Mouse (Mus musculus): Measurements from ENCODE around the gene Mst1r. TPM values are rescaled to one million over a fixed set of nuclear protein-coding genes. Genes with fewer than 3 reads are reported as not detected.

The Mst1r gene
- polyA plus RNA-seq, 1 experiment = 0.02 TPM

DNA sequence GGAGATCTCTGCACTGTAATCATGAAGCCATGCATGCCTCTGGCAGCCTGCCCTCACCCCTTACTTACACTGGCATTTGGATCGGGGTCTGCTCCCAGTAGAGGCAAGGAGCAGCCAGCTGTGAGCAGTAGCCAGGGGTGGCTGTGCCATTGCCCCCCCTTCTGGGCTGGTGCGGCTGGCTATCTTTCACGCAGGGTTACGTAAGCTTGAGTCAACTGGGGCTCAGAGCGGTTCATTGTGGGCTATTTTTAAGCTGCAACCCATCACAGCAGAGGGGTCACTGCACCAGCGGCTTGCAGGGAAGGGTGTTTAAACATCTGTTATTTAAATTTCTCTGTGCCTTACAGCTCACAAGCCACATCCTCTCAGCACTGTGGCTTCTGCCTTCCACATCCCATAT lies 17.3 kb downstream of the Mst1r start:
- no peak overlapping the region for H3K4me3 ChIP-seq (ENCODE audit: insufficient read depth, poor library complexity, severe bottlenecking)
- no peak for TF ChIP-seq CEBPB (IDR thresholded peaks at IDR 0.05; ENCODE audit: low read depth)
- TF ChIP-seq MYOD1 (IDR thresholded peaks at IDR 0.05; ENCODE audit: control insufficient read depth, insufficient read length, low read depth) = peak; percentile 29
- no peaks in the 10 kb centered on the region for H3K79me2 ChIP-seq (ENCODE audit: control insufficient read depth, insufficient read depth)

DNA sequence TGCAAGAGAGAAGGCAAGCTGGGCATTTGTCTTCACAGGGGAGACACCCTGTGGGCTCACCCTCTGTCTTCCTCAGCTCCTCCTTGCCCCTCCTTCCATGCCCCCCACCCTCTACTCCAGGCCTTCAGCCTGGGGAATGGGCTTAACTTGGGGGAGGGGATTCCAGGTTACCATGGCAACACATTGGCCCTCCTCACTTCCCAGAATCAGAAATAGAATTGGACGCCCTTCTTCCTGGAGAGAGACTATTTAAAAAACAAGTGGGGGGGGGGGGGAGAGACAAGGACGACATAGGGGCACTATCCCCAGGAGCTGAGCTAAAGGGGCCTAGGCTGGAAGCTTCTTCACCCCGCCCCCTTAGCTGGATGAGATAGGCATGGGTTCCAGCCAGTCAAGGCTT lies 18.6 kb downstream of the Mst1r start:
- no peaks in the 10 kb centered on the region for H3K79me3 ChIP-seq (ENCODE audit: low read depth)
- H3K27me3 ChIP-seq (ENCODE audit: control insufficient read depth, insufficient read depth, insufficient read length) = peaks cover 3% of the 10 kb centered on the region
- TF ChIP-seq MYOD1 (IDR thresholded peaks at IDR 0.05; ENCODE audit: control insufficient read depth, insufficient read length, low read depth) (no peak), FOSL1 (IDR thresholded peaks at IDR 0.05; ENCODE audit: insufficient read depth, low read length, poor library complexity, severe bottlenecking) (no peak), CTCF (IDR thresholded peaks at IDR 0.05; ENCODE audit: control insufficient read depth, insufficient read depth, insufficient read length) (no peak), USF1 (IDR thresholded peaks at IDR 0.05; ENCODE audit: low read depth) (no peak), CEBPB (IDR thresholded peaks at IDR 0.05; ENCODE audit: low read depth) (no peak), MYOG (IDR thresholded peaks at IDR 0.05; ENCODE audit: control insufficient read depth, extremely low read depth, insufficient read length) (no peak), MAX (IDR thresholded peaks at IDR 0.05) (no peak)
- H3ac ChIP-seq (ENCODE audit: control insufficient read depth, insufficient read length, low read depth) = no peak overlapping the region
- no peak overlapping the region for H3K4me3 ChIP-seq (ENCODE audit: insufficient read depth, poor library complexity, severe bottlenecking)
- no peaks in the 10 kb centered on the region for H3K36me3 ChIP-seq (ENCODE audit: control insufficient read depth, insufficient read depth)
- no peaks in the 10 kb centered on the region for H3K79me2 ChIP-seq (ENCODE audit: control insufficient read depth, insufficient read depth)

More for the DNA sequence above, 17.3 kb downstream of the Mst1r start:
- Histone ChIP-seq H3K27me3 (ENCODE audit: control insufficient read depth, insufficient read depth, insufficient read length) (no peaks in the 10 kb centered on the region), H3K79me3 (ENCODE audit: low read depth) (no peaks in the 10 kb centered on the region), H3K36me3 (ENCODE audit: control insufficient read depth, insufficient read depth) (no peaks in the 10 kb centered on the region), H3ac (ENCODE audit: control insufficient read depth, insufficient read length, low read depth) (no peak overlapping the region)

DNA sequence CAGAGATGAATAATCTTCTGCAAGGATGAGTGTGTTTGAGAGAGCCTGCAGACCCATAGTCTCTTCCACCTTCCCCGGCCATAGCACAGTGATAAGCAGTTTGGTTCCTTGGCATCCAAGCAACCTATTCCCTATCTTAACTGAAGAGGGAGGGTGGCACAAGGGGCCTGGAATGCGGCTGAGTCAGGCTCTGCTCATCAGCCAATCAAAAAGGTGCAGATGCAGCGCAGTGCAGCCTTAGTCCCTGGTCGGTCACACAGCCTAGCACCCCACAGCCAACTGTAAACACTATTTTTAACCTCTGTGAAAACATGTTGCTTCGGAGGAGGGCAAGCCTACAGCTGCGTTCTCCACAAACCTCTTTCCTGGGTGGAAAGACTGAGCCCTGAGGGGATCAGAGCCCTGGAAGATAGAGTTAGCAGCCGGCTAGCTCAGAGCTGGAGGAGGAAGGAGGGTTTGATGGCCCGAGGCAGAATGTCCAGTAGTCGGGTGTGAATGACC lies 20.3 kb downstream of the Mst1r start:
- Histone ChIP-seq H3ac (ENCODE audit: control insufficient read depth, insufficient read length, low read depth) (no peak overlapping the region), H3K4me3 (ENCODE audit: insufficient read depth, poor library complexity, severe bottlenecking) (no peak overlapping the region), H3K79me2 (ENCODE audit: control insufficient read depth, insufficient read depth) (no peaks in the 10 kb centered on the region), H3K27me3 (ENCODE audit: control insufficient read depth, insufficient read depth, insufficient read length) (peaks cover 3% of the 10 kb centered on the region), H3K36me3 (ENCODE audit: control insufficient read depth, insufficient read depth) (no peaks in the 10 kb centered on the region), H3K79me3 (ENCODE audit: low read depth) (no peaks in the 10 kb centered on the region)
- TF ChIP-seq USF1 (IDR thresholded peaks at IDR 0.05; ENCODE audit: low read depth) = no peak

DNA sequence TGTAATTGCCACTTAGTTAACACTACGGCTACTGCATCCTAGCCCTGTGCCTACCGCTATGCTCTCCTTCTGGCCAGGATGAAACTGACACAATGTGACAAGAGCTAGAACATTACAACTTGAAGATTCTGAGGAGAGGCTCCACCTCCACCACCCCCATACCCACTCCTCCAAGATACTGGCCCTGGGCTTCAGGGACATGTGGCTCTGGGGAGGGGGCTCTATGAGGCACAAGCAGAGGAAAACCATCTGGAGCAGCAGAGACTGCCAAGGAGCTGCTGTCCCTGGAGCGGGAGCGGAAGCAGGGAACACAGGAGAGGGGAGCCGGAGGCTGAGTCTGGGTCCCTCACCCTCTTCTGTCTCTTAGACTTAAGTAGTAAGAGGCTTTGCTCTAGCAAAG lies 21.1 kb downstream of the Mst1r start:
- TF ChIP-seq CTCF (IDR thresholded peaks at IDR 0.05; ENCODE audit: control insufficient read depth, insufficient read depth, insufficient read length) (no peak), MYOD1 (IDR thresholded peaks at IDR 0.05; ENCODE audit: control insufficient read depth, insufficient read length, low read depth) (no peak), MYOG (IDR thresholded peaks at IDR 0.05; ENCODE audit: control insufficient read depth, extremely low read depth, insufficient read length) (no peak), USF1 (IDR thresholded peaks at IDR 0.05; ENCODE audit: low read depth) (no peak), CEBPB (IDR thresholded peaks at IDR 0.05; ENCODE audit: low read depth) (no peak), MAX (IDR thresholded peaks at IDR 0.05) (no peak), FOSL1 (IDR thresholded peaks at IDR 0.05; ENCODE audit: insufficient read depth, low read length, poor library complexity, severe bottlenecking) (no peak)
- Histone ChIP-seq H3K36me3 (ENCODE audit: control insufficient read depth, insufficient read depth) (no peaks in the 10 kb centered on the region), H3K79me3 (ENCODE audit: low read depth) (no peaks in the 10 kb centered on the region), H3K27me3 (ENCODE audit: control insufficient read depth, insufficient read depth, insufficient read length) (peaks cover 3% of the 10 kb centered on the region), H3ac (ENCODE audit: control insufficient read depth, insufficient read length, low read depth) (no peak overlapping the region), H3K79me2 (ENCODE audit: control insufficient read depth, insufficient read depth) (no peaks in the 10 kb centered on the region), H3K4me3 (ENCODE audit: insufficient read depth, poor library complexity, severe bottlenecking) (no peak overlapping the region)

DNA sequence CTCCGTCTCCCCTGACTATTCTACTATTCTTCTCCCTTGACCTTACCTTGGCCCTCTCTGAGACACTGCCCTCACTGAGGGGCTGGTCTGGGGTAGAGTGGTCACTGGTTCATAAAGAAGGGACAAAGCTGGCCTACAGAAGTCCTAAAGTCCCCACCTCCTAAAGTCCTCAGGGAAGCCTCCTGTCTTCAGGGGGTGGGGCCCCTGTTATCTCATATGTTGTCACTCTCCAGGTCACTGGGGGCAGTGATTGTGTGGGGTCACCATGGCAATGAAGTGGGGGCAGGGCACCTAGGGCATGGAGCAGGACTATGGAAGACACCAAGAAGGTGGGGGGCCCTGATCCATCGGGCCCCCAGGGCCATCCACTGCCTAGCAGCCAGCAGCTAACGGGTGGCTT lies 21.5 kb downstream of the Mst1r start, which contains the start of gene Actl11:
Gene Actl11, plus strand, starts transcription at position 301 of the 400 bp plus-strand sequence.
- no peak for TF ChIP-seq MAX (IDR thresholded peaks at IDR 0.05)
- no peak for TF ChIP-seq MYOG (IDR thresholded peaks at IDR 0.05; ENCODE audit: control insufficient read depth, extremely low read depth, insufficient read length)
- no peak for TF ChIP-seq FOSL1 (IDR thresholded peaks at IDR 0.05; ENCODE audit: insufficient read depth, low read length, poor library complexity, severe bottlenecking)
- TF ChIP-seq USF1 (IDR thresholded peaks at IDR 0.05; ENCODE audit: low read depth) = no peak
- no peak for TF ChIP-seq CTCF (IDR thresholded peaks at IDR 0.05; ENCODE audit: control insufficient read depth, insufficient read depth, insufficient read length)
- no peak for TF ChIP-seq CEBPB (IDR thresholded peaks at IDR 0.05; ENCODE audit: low read depth)
- no peak for TF ChIP-seq MYOD1 (IDR thresholded peaks at IDR 0.05; ENCODE audit: control insufficient read depth, insufficient read length, low read depth)
- no peaks in the 10 kb centered on the region for H3K79me3 ChIP-seq (ENCODE audit: low read depth)

DNA sequence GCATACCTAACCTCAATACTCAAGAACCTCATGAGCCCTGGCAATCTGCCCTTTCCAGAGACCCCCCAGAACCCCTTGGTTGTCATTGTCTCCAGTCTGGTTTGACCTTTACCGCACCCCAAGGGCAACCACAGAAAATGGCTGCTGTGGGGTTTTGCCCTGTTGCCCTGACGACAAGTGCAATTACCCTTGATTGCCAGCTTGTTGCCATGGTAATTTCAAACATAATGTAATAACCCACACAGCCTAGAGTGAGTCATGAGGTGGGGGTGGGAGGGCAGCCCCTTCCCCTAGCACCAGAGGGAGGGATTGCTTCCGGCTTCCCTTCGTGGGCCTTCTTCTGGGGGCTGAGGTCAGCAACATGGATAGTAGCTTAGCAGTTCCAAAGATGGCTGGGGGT lies 25.5 kb downstream of the Mst1r start:
- Histone ChIP-seq H3K27me3 (ENCODE audit: control insufficient read depth, insufficient read depth, insufficient read length) (peaks cover 21% of the 10 kb centered on the region), H3K36me3 (ENCODE audit: control insufficient read depth, insufficient read depth) (no peaks in the 10 kb centered on the region), H3K4me3 (ENCODE audit: insufficient read depth, poor library complexity, severe bottlenecking) (no peak overlapping the region), H3ac (ENCODE audit: control insufficient read depth, insufficient read length, low read depth) (no peak overlapping the region), H3K79me3 (ENCODE audit: low read depth) (no peaks in the 10 kb centered on the region), H3K79me2 (ENCODE audit: control insufficient read depth, insufficient read depth) (no peaks in the 10 kb centered on the region)
- no peak for TF ChIP-seq FOSL1 (IDR thresholded peaks at IDR 0.05; ENCODE audit: insufficient read depth, low read length, poor library complexity, severe bottlenecking)
- TF ChIP-seq MAX (IDR thresholded peaks at IDR 0.05) = no peak
- no peak for TF ChIP-seq CTCF (IDR thresholded peaks at IDR 0.05; ENCODE audit: control insufficient read depth, insufficient read depth, insufficient read length)
- TF ChIP-seq MYOG (IDR thresholded peaks at IDR 0.05; ENCODE audit: control insufficient read depth, extremely low read depth, insufficient read length) = no peak
- no peak for TF ChIP-seq CEBPB (IDR thresholded peaks at IDR 0.05; ENCODE audit: low read depth)
- TF ChIP-seq MYOD1 (IDR thresholded peaks at IDR 0.05; ENCODE audit: control insufficient read depth, insufficient read length, low read depth) = no peak
- TF ChIP-seq USF1 (IDR thresholded peaks at IDR 0.05; ENCODE audit: low read depth) = no peak

More for the DNA sequence above, 21.5 kb downstream of the Mst1r start, which contains the start of gene Actl11:
- no peaks in the 10 kb centered on the region for H3K36me3 ChIP-seq (ENCODE audit: control insufficient read depth, insufficient read depth)
- no peaks in the 10 kb centered on the region for H3K79me2 ChIP-seq (ENCODE audit: control insufficient read depth, insufficient read depth)
- H3K4me3 ChIP-seq (ENCODE audit: insufficient read depth, poor library complexity, severe bottlenecking) = no peak within 1 kb of the TSS
- peaks cover 3% of the 10 kb centered on the region for H3K27me3 ChIP-seq (ENCODE audit: control insufficient read depth, insufficient read depth, insufficient read length)
- H3ac ChIP-seq (ENCODE audit: control insufficient read depth, insufficient read length, low read depth) = no peak within 1 kb of the TSS

All from C2C12 (cell line).